Mouse (Mus musculus) B cell, adult 2 months (primary cell): ENCODE results near the gene Ddx25.
A peak's percentile ranks its signal among the peaks of the same experiment; 100 is the strongest.

ENCODE experiments used
- DNase-seq, 2 experiments: peaks; one replicate each; pipeline ENCODE4 v3.0.0; 2022

The Ddx25 gene

GRCm38 (mm10) chr9:35491109-35491866, 67.0 kb downstream of the Ddx25 start:
- DNase-seq: peak in 1 of 2 experiments; percentile 4

- DNase-seq: no peak
Observed at GRCm38 (mm10) chr9:35488496-35488895, 69.8 kb downstream of the Ddx25 start.
